13 mouse cellular contexts compared by ENCODE assay signal in genomic region chr10:33558081-33558480, GRCm38 (mm10).
DNase-seq lines count a peak whose midpoint lies in the region; ATAC-seq and TF ChIP-seq lines count a peak whose summit lies in the region.
"Had no signal": no experiment of that assay in that cellular context is flagged by ENCODE, and none has a peak within 500 bp of the region (broad histone marks: within the 10 kb centered on the region; RNA-seq: fewer than 3 reads in every experiment).

No protein-coding gene starts in this region.

- H3K4me2 ChIP-seq in lung, postnatal 0 days (replicated peaks; ENCODE audit: low read depth, low read length) = no peak overlapping the region
- no peak overlapping the region for H3K4me2 ChIP-seq in midbrain, embryonic 16.5 days (ENCODE audit: low read length)
- H3K4me2 ChIP-seq: forebrain, embryonic 13.5 days; neural tube, embryonic 13.5 days had no signal

- no peak overlapping the region for H3K4me3 ChIP-seq in lung, postnatal 0 days (ENCODE audit: low read depth, low read length)
- no peak overlapping the region for H3K4me3 ChIP-seq in embryonic fibroblast, embryonic 13.5 days (ENCODE audit: insufficient read depth, low read length)
- no peak overlapping the region for H3K4me3 ChIP-seq in midbrain, embryonic 16.5 days (ENCODE audit: low read depth, low read length)
- H3K4me3 ChIP-seq: forebrain, embryonic 13.5 days; heart, adult 2 months; neural tube, embryonic 13.5 days had no signal

- no peak overlapping the region for H3K27ac ChIP-seq in lung, postnatal 0 days (ENCODE audit: low read length)
- peak overlapping the region; percentile 84 for H3K27ac ChIP-seq in embryonic fibroblast, embryonic 13.5 days (ENCODE audit: insufficient read depth, low read length)
- H3K27ac ChIP-seq in midbrain, embryonic 16.5 days (ENCODE audit: low read length) = no peak overlapping the region
- H3K27ac ChIP-seq: forebrain, embryonic 13.5 days; heart, adult 2 months; neural tube, embryonic 13.5 days had no signal

- 55% methylated on average over 3 of the region's 3 CpGs for WGBS in lung, postnatal 0 days
- WGBS in midbrain, embryonic 16.5 days = 73% methylated on average over 3 of the region's 3 CpGs

- ATAC-seq in lung, postnatal 0 days = no peak
- no peak for ATAC-seq in midbrain, embryonic 16.5 days
- ATAC-seq: forebrain, embryonic 13.5 days; liver, postnatal 0 days had no signal

- TF ChIP-seq CTCF in lung, postnatal 0 days (IDR thresholded peaks at IDR 0.05) = no peak
- TF ChIP-seq CTCF in embryonic fibroblast, embryonic 13.5 days (IDR thresholded peaks at IDR 0.05; ENCODE audit: borderline replicate concordance, insufficient read depth, low read length) = no peak

- no peaks in the 10 kb centered on the region for H3K36me3 ChIP-seq in lung, postnatal 0 days (ENCODE audit: insufficient read depth, low read length)
- no peaks in the 10 kb centered on the region for H3K36me3 ChIP-seq in midbrain, embryonic 16.5 days (ENCODE audit: control insufficient read depth, insufficient read depth, low read length)
- H3K36me3 ChIP-seq: neural tube, embryonic 13.5 days had no signal

- no peak for TF ChIP-seq POLR2A in embryonic fibroblast, embryonic 13.5 days (IDR thresholded peaks at IDR 0.05; ENCODE audit: low read depth, low read length)

- H3K9me3 ChIP-seq in lung, postnatal 0 days (ENCODE audit: low read length) = no peaks in the 10 kb centered on the region
- H3K9me3 ChIP-seq in midbrain, embryonic 16.5 days (replicated peaks; ENCODE audit: control insufficient read depth, low read length, poor library complexity, severe bottlenecking) = no peaks in the 10 kb centered on the region
- H3K9me3 ChIP-seq: forebrain, embryonic 13.5 days; neural tube, embryonic 13.5 days had no signal

- no peaks in the 10 kb centered on the region for H3K4me1 ChIP-seq in lung, postnatal 0 days (ENCODE audit: insufficient read depth, low read depth, low read length)
- 0 out of 2 replicates have a peak, but pooled peaks cover 2% of the 10 kb centered on the region for H3K4me1 ChIP-seq in embryonic fibroblast, embryonic 13.5 days (ENCODE audit: control insufficient read depth, insufficient read depth, low read length)
- no peaks in the 10 kb centered on the region for H3K4me1 ChIP-seq in midbrain, embryonic 16.5 days (ENCODE audit: control insufficient read depth, insufficient read depth, low read length)
- H3K4me1 ChIP-seq: forebrain, embryonic 13.5 days; neural tube, embryonic 13.5 days had no signal

- H3K9ac ChIP-seq in lung, postnatal 0 days (replicated peaks; ENCODE audit: low read depth) = no peak overlapping the region
- H3K9ac ChIP-seq in midbrain, embryonic 16.5 days (ENCODE audit: low read depth, low read length) = no peak overlapping the region
- H3K9ac ChIP-seq: forebrain, embryonic 13.5 days; liver, postnatal 0 days; neural tube, embryonic 13.5 days had no signal

- TF ChIP-seq EP300 in lung, postnatal 0 days (IDR thresholded peaks at IDR 0.05) = no peak

- H3K27me3 ChIP-seq in lung, postnatal 0 days (replicated peaks; ENCODE audit: insufficient read depth, low read length) = no peaks in the 10 kb centered on the region
- H3K27me3 ChIP-seq in midbrain, embryonic 16.5 days (ENCODE audit: control insufficient read depth, insufficient read depth, low read depth, low read length) = no peaks in the 10 kb centered on the region
- H3K27me3 ChIP-seq: forebrain, embryonic 13.5 days; neural tube, embryonic 13.5 days had no signal

- DNase-seq in embryo, embryonic 10.5 days (ENCODE audit: low spot score) = peak; percentile 4
- no peak for DNase-seq in embryo, embryonic 9.5 days (ENCODE audit: extremely low spot score)
- DNase-seq in lung, postnatal 0 days (ENCODE audit: low spot score) = peak; percentile 6
- DNase-seq in lung, postnatal 36 days = no peak
- DNase-seq in kidney, postnatal 36 days = peak; percentile 49 to 55
- no peak for DNase-seq in spleen, postnatal 10 days (ENCODE audit: low spot score in 2 of 2)
- DNase-seq: B cell, adult 2 months; heart, adult 2 months; liver, postnatal 0 days had no signal

Comparison
In these comparisons a context has a peak if more than half of its experiments do, and no peak if none do; other contexts are left out.
1. DNase-seq: peak in embryo, embryonic 10.5 days (single experiment), lung, postnatal 0 days (single experiment) and kidney, postnatal 36 days (2 of 2); none in embryo, embryonic 9.5 days (single experiment), lung, postnatal 36 days (single experiment) and spleen, postnatal 10 days (0 of 2).